Mouse (Mus musculus): ENCODE data around the gene Ttll1.

- TF ChIP-seq GATA1 (IDR thresholded peaks at IDR 0.05; ENCODE audit: borderline replicate concordance, low read length) (no peak), FLI1 (IDR thresholded peaks at IDR 0.05; ENCODE audit: low read length) (no peak)
Measured at GRCm38 (mm10) chr15:83460891-83461290, 49.8 kb downstream of the Ttll1 start.
